8 mouse cellular contexts compared by ENCODE assay signal in genomic region chr10:80387522-80387959, GRCm38 (mm10). TPM values are rescaled to one million over a fixed set of nuclear protein-coding genes. Genes with fewer than 3 reads are reported as not detected.
DNase-seq lines count a peak whose midpoint lies in the region; ATAC-seq lines count a peak whose summit lies in the region.

TSS of gene Mex3d (minus strand) at chr10:80387659.

- DNase-seq in T-cell, adult 2 months (ENCODE audit: low spot score), result peak; percentile 80
- DNase-seq in cerebellum, postnatal 4 days (ENCODE audit: low spot score in 2 of 2), result peak; percentile 89 to 94
- DNase-seq in gastrocnemius, postnatal 14 days, result peak; percentile 91
- peak; percentile 82 to 91 for DNase-seq in left cerebral cortex, postnatal 25 days (ENCODE audit: low spot score in 2 of 2)
- peak; percentile 85 for DNase-seq in right cerebral cortex, postnatal 25 days
- DNase-seq in urinary bladder, postnatal 36 days (ENCODE audit: low spot score in 2 of 2), result peak; percentile 72 to 85

- intact Hi-C loops in gastrocnemius, postnatal 14 days (cut with DNase I; ENCODE audit: low total_unique reads), result no loop called here
- intact Hi-C loops in left cerebral cortex, postnatal 25 days (cut with DNase I), result no loop called here

- peak; percentile 57 for ATAC-seq in inflammation-experienced regulatory T-cells, adult 6 months
- 0 out of 2 replicates have a peak, but pooled peaks have one; percentile 0 for ATAC-seq in megakaryocyte-erythroid progenitor cell, adult 5-6 weeks (replicated peaks; ENCODE audit: low FRiP score, low TSS enrichment, poor library complexity, severe bottlenecking)

RNA-seq across cellular contexts. Expression of gene Mex3d, which starts in this region (rescaled TPM):
- total RNA-seq in gastrocnemius, postnatal 14 days (2021), result 1 to 10 TPM; 5.2 to 6.0 TPM
- 1 to 10 TPM in 1 of 3 experiments, under 1 TPM in 2; 0.79 to 1.3 (median 0.79) TPM for polyA plus RNA-seq in inflammation-experienced regulatory T-cells, adult 6 months (2017; shearing (Covaris generic))
- total RNA-seq in left cerebral cortex, postnatal 25 days (2021), result 10 to 100 TPM; 17.7 to 22.2 TPM
- 8.0 and 9.1 TPM in 2 replicates for total RNA-seq in megakaryocyte-erythroid progenitor cell, adult 5-6 weeks (2014; fragmentation: Nextera tagmentation)
- 13.0 and 14.7 TPM in 2 replicates for total RNA-seq in megakaryocyte-erythroid progenitor cell, adult 5-6 weeks (2017)

Comparison
In these comparisons a context has a peak if more than half of its experiments do, and no peak if none do; other contexts are left out.
1. Peak in every context shown above with its lines: DNase-seq and ATAC-seq.